Mouse (Mus musculus) limb, embryonic 11.5 days (tissue): Measurements from ENCODE around the gene Sstr2. TPM values are rescaled to one million over a fixed set of nuclear protein-coding genes. Genes with fewer than 3 reads are reported as not detected.

Experiments used
- ATAC-seq: fragments of 200-750 bp; cut with Nextera tagmentation; 2 replicates; pipeline ENCODE4 v1.8.0; 2017; ENCODE audit warnings: low read depth; ENCODE audit not compliant: insufficient number of reproducible peaks, low FRiP score, low TSS enrichment
- DNase-seq: peaks from one replicate; pipeline ENCODE4 v3.0.0-alpha.2; 2015; ENCODE audit warnings: low spot score
- H3K27ac ChIP-seq: fragments of 300-500 bp; sonication (generic); replicated peaks from 2 replicates; pipeline ENCODE4 v1.5.1; 2014; ENCODE audit warnings: low read depth, mild to moderate bottlenecking, low read length
- H3K27me3 ChIP-seq: fragments of 300-500 bp; sonication (generic); 2 replicates; pipeline ENCODE4 v1.6.1; 2014; ENCODE audit warnings: mild to moderate bottlenecking, low read length, mixed read lengths; ENCODE audit not compliant: control insufficient read depth, insufficient read depth
- H3K36me3 ChIP-seq: fragments of 300-500 bp; sonication (generic); 2 replicates; pipeline ENCODE4 v1.6.1; 2014; ENCODE audit warnings: mild to moderate bottlenecking, low read length, moderate library complexity, mixed read lengths; ENCODE audit not compliant: control insufficient read depth, insufficient read depth
- H3K4me1 ChIP-seq: fragments of 300-500 bp; sonication (generic); 2 replicates; pipeline ENCODE4 v1.6.1; 2014; ENCODE audit warnings: low read length, mixed read lengths; ENCODE audit not compliant: control insufficient read depth, insufficient read depth
- H3K4me2 ChIP-seq: fragments of 300-500 bp; sonication (generic); 2 replicates; pipeline ENCODE4 v1.6.1; 2014; ENCODE audit warnings: low read depth, mild to moderate bottlenecking, moderate library complexity; ENCODE audit not compliant: severe bottlenecking
- H3K4me3 ChIP-seq: fragments of 300-500 bp; sonication (generic); 2 replicates; pipeline ENCODE4 v1.5.1; 2014; ENCODE audit warnings: low read depth, low read length
- H3K9ac ChIP-seq: fragments of 300-500 bp; sonication (generic); 2 replicates; pipeline ENCODE4 v1.6.1; 2014; ENCODE audit warnings: mild to moderate bottlenecking, low read length
- H3K9me3 ChIP-seq: fragments of 300-500 bp; sonication (generic); 2 replicates; pipeline ENCODE4 v1.6.1; 2016; ENCODE audit warnings: low read length; ENCODE audit not compliant: control insufficient read depth
- WGBS: fragments of 180-500 bp; shearing (Covaris S2); extraction: QIAGEN DNeasy Blood & Tissue Kit; methylation state at CpG from one replicate; pipeline ENCODE4 v1.1.7; 2014; 5-methylcytosine and 5-hydroxymethylcytosine counted together
- polyA plus RNA-seq: library from polyadenylated mRNA; unstranded; fragments of >200 nt; fragmentation: Nextera tagmentation; extraction: Ambion mirVana; gene quantifications from 2 replicates; pipeline ENCODE4 v1.2.1, GENCODE M21; 2014

Gene Sstr2
- polyA plus RNA-seq, 1 experiment from 2014 or later, result 0.48 TPM

DNA sequence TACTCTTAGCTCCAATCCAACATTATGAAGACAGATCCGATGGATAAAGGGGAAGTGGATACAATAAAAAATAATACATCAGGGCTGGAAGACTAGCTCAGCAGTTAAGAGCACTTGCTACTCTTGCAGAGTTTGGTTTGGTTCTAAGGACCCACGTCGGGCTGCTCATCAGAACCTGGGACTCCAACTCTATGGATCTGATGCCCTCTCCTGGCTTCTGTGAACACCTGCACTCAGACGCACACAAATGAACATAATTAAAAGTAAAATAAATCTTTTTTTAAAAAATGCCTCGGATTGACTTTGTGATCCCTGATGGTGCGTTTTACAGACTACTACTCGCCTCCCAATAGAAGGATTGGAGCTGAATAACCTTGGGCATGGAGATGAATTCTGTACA lies 11.5 kb downstream of the Sstr2 start:
- H3K4me1 ChIP-seq, result no peaks in the 10 kb centered on the region
- H3K27ac ChIP-seq, result no peak overlapping the region
- no peaks in the 10 kb centered on the region for H3K27me3 ChIP-seq
- ATAC-seq (no peak), DNase-seq (no peak)
- no peaks in the 10 kb centered on the region for H3K9me3 ChIP-seq
- no peaks in the 10 kb centered on the region for H3K36me3 ChIP-seq
- H3K9ac ChIP-seq, result no peak overlapping the region
- no peak overlapping the region for H3K4me3 ChIP-seq
- H3K4me2 ChIP-seq, result no peak overlapping the region
- WGBS, result 63% methylated on average over 7 of the region's 7 CpGs

DNA sequence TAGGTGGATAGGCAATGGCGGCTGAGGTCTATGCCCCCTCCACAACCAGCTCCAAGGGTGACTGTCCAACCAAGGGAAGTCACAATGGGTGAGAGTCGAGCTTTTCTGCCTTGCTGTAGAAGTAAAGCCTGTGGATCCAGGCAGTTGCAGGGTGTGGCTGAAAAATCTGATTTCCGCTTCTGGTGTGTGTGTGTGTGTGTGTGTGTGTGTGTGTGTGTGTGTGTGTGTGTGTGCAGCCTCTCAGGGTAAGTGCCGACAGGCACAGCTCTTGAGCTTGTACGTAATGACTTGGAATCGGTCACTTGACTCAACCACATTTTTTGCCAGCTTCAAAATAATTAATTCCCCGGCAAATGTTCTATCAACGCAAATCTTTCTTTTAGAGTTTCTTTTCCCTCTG lies 12.2 kb downstream of the Sstr2 start:
- 81% methylated on average over 8 of the region's 8 CpGs for WGBS
- H3K36me3 ChIP-seq, result no peaks in the 10 kb centered on the region
- H3K4me3 ChIP-seq, result no peak overlapping the region
- no peaks in the 10 kb centered on the region for H3K4me1 ChIP-seq
- H3K27ac ChIP-seq, result no peak overlapping the region
- no peak for DNase-seq
- no peak overlapping the region for H3K4me2 ChIP-seq
- H3K9ac ChIP-seq, result no peak overlapping the region
- ATAC-seq, result no peak
- H3K27me3 ChIP-seq, result no peaks in the 10 kb centered on the region
- H3K9me3 ChIP-seq, result no peaks in the 10 kb centered on the region

DNA sequence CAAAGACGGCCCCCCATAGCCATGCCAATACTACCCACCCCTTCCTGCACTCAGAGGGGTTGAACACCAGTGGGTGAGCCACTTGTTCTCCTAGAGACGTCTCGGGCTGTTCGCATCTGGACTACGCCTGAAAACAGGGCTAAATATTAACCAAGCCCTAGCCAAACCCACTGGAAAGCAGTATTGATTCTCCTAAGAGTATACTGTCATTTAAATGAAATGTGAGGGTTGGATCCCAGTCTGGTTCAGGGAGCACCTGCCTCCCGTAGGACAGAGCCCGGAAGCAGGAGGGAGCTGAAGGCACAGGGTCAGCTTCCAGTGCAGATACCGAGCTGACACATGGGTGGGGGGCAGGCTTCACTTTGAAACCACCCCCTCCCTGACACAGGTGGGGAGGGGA lies 12.7 kb downstream of the Sstr2 start:
- no peaks in the 10 kb centered on the region for H3K9me3 ChIP-seq
- no peak for DNase-seq
- no peak overlapping the region for H3K27ac ChIP-seq
- H3K36me3 ChIP-seq, result no peaks in the 10 kb centered on the region
- H3K4me3 ChIP-seq, result no peak overlapping the region
- H3K9ac ChIP-seq, result no peak overlapping the region
- no peak overlapping the region for H3K4me2 ChIP-seq
- 87% methylated on average over 8 of the region's 8 CpGs for WGBS
- H3K4me1 ChIP-seq, result no peaks in the 10 kb centered on the region
- H3K27me3 ChIP-seq, result no peaks in the 10 kb centered on the region
- ATAC-seq, result no peak

DNA sequence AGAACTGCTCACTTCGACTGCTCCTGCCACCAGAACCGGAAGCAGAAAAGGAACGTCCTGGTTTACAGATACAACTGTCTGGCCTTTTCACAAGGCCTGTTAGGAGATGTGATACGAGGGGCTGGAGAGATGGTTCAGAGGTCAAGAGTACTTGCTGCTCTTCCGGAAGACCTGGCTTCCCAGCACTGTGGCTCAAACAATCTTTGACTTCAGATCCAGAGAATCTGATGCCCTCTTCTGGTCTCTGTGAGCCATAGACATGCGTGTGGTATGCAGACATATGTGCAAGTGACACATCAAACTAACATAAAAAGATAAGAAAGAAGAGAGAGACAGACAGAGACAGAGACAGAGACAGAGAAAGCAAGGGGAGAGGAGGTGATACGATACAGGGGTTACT lies 13.2 kb downstream of the Sstr2 start:
- Histone ChIP-seq H3K9me3 (no peaks in the 10 kb centered on the region), H3K4me1 (no peaks in the 10 kb centered on the region), H3K36me3 (no peaks in the 10 kb centered on the region), H3K4me2 (no peak overlapping the region), H3K27me3 (no peaks in the 10 kb centered on the region), H3K4me3 (no peak overlapping the region), H3K27ac (no peak overlapping the region), H3K9ac (no peak overlapping the region)
- ATAC-seq (no peak), DNase-seq (no peak)
- 84% methylated on average over 7 of the region's 7 CpGs for WGBS

- WGBS, result 93% methylated on average over 5 of the region's 5 CpGs
Observed at GRCm38 (mm10) chr11:113633398-113633797, 14.3 kb downstream of the Sstr2 start.

DNA sequence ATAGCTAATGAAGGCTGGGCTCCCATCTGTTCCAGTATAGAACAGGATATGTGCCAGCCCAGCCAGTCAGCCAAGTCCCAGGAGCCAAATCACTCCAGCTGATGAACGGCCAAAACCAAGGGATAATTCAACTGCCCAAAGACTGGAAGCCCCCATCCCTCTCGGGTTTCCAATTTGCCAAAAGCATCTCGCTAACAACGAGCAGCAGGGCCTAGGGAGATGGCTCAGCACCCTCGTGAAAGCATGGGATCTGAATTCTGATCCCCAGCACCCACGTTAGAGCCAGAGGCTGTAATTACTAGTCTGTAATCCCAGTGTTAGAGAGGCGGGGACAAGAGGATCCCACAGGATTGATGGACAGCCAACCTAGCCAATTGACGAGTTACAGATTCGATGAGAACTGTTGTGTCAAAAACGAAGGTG lies 15.6 kb downstream of the Sstr2 start:
- H3K27me3 ChIP-seq, result no peaks in the 10 kb centered on the region
- no peaks in the 10 kb centered on the region for H3K4me1 ChIP-seq
- H3K9ac ChIP-seq, result no peak overlapping the region
- ATAC-seq, result no peak
- H3K27ac ChIP-seq, result no peak overlapping the region
- H3K36me3 ChIP-seq, result no peaks in the 10 kb centered on the region
- 73% methylated on average over 10 of the region's 10 CpGs for WGBS
- no peak overlapping the region for H3K4me2 ChIP-seq
- H3K9me3 ChIP-seq, result no peaks in the 10 kb centered on the region
- no peak for DNase-seq
- H3K4me3 ChIP-seq, result no peak overlapping the region

More at GRCm38 (mm10) chr11:113633398-113633797, 14.3 kb downstream of the Sstr2 start:
- Histone ChIP-seq H3K9me3 (no peaks in the 10 kb centered on the region), H3K27ac (no peak overlapping the region), H3K36me3 (no peaks in the 10 kb centered on the region), H3K4me2 (no peak overlapping the region), H3K4me3 (no peak overlapping the region), H3K4me1 (no peaks in the 10 kb centered on the region), H3K9ac (no peak overlapping the region), H3K27me3 (no peaks in the 10 kb centered on the region)
- ATAC-seq (no peak), DNase-seq (no peak)

- Histone ChIP-seq H3K9me3 (no peaks in the 10 kb centered on the region), H3K9ac (no peak overlapping the region), H3K27ac (no peak overlapping the region), H3K36me3 (no peaks in the 10 kb centered on the region), H3K27me3 (no peaks in the 10 kb centered on the region), H3K4me1 (no peaks in the 10 kb centered on the region), H3K4me2 (no peak overlapping the region), H3K4me3 (no peak overlapping the region)
- WGBS, result 87% methylated on average over 12 of the region's 12 CpGs
- ATAC-seq (no peak), DNase-seq (no peak)
Observed at GRCm38 (mm10) chr11:113638680-113639079, 19.5 kb downstream of the Sstr2 start.

DNA sequence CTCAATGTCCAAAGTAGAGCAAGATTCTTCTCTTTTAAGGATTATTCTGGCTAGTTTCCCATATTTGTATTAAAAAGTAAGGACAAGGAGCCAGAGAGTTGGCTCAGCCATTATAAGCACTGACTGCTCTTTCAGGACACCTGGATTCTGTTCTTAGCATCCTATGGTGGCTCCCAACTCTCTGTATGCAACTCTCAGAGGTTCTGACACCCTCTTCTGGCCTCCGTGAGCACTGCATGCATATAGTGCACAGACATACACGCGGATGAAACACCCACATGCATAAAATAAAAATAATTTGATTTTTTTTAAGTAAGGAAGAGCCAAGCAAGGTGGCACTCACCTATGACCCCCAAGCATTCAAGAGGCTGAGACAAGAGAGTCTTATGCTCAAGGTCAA lies 26.0 kb downstream of the Sstr2 start:
- Histone ChIP-seq H3K4me1 (peaks cover 6% of the 10 kb centered on the region; the same call in 1 of the 2 replicates), H3K27me3 (no peaks in the 10 kb centered on the region), H3K9me3 (no peaks in the 10 kb centered on the region), H3K4me2 (no peak overlapping the region), H3K36me3 (no peaks in the 10 kb centered on the region), H3K9ac (no peak overlapping the region), H3K27ac (no peak overlapping the region), H3K4me3 (no peak overlapping the region)
- 87% methylated on average over 3 of the region's 3 CpGs for WGBS
- DNase-seq, result no peak
- no peak for ATAC-seq

- Histone ChIP-seq H3K27ac (no peak overlapping the region), H3K9ac (peak overlapping the region; percentile 24; the same call in 1 of the 2 replicates), H3K4me2 (peak overlapping the region; percentile 26; the same call in 1 of the 2 replicates), H3K36me3 (0 out of 2 replicates have a peak, but pooled peaks cover 3% of the 10 kb centered on the region), H3K4me1 (peaks cover 14% of the 10 kb centered on the region), H3K27me3 (no peaks in the 10 kb centered on the region), H3K4me3 (no peak overlapping the region), H3K9me3 (no peaks in the 10 kb centered on the region)
- DNase-seq (peak; percentile 92), ATAC-seq (no peak)
- 4% methylated on average over 15 of the region's 15 CpGs for WGBS
Observed at GRCm38 (mm10) chr11:113648152-113648551, 29.0 kb downstream of the Sstr2 start.
